Mouse (Mus musculus) embryo, embryonic 10 days (tissue): ENCODE measurements around the gene Rint1.
A peak's percentile ranks its signal among the peaks of the same experiment; 100 is the strongest.

Experiments used
- DNase-seq: peaks from one replicate; pipeline ENCODE4 v3.0.0-alpha.2; 2015; ENCODE audit warnings: low spot score

The Rint1 gene

DNA sequence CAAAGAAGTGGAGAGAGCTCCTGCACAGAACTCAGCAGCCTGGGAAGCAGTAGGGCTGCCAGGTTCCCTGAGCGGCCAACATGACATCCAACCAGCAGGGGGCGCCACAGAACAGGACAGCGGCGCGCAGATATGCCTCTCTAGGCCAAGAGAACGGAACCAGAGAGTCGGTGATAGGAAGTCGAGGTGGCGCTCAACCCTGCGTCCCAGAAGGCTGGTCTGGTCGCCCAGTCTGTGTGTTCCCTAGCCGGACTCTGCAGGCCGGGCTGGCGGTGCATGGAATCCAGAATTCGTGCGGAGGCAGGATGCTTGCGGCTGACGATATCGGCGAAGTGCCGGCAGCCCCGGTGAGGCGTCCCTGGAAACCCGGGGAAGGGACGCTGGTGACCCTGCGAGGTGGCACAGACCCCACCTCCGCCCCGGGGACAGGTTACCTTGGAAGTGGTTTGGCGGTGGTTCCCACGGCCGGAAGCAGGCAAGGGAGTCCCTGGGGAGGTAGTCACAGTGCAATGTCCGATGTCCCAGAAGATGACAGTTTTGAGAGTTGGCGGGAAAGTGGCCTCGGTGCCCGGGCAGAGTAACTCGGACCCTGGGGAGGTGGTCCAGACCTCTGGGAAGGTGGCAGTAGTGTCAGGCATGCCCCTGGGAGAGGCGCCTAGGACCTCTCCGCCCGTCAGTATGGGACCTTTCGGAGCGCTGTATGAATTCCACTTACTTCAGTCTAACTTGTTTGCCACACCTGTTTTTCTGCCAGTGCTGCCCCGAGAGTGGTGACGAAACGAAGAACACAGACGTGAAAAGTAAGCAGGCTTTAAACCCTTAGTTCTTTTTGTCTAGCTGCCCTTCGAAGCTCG, at the start of gene Rint1:
Gene Rint1 (plus strand): TSS at position 176 of the 854 bp plus-strand sequence.
- peak; percentile 97 for DNase-seq

GRCm38 (mm10) chr5:23743261-23743660, 44.2 kb upstream of the Rint1 start:
- no peak for DNase-seq

DNA sequence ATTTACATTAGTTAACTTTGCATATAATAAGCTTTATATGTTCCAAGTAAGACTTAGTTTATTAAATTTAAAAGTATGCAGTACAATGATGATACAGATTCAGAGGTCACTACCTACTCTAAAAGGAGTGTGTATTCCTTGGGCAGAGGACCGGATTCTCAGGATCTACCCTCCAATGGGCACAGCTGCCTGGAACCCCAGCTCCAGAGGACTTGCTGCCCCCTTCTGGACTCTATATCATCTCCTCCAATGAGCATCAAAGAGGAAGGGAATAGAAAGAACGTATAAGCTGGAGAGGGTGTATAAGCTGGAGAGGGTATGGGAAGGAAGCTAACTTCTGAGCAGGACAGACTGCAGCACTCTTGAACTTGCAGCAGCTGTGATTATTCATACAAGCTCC, 37.6 kb upstream of the Rint1 start:
- no peak for DNase-seq

GRCm38 (mm10) chr5:23755591-23755990, 31.9 kb upstream of the Rint1 start:
- DNase-seq = no peak

DNA sequence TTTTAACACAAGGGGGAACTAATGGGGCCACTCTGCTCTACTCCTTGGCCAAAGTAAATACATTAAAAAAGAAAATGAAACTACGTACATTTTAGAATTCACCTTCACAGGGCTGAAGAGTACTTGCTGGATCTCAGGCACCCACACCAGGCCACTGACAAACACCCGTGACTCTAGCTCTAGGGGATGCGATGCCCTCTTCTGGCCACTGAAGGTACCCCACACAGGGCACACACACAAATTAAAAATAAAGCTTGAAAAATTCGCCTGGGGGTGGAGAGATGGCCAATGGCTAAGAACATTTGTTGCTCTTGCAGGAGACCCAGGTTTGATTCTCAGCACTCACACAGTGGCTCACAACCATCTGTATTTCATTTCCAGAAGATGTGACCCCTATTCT, 31.1 kb upstream of the Rint1 start:
- no peak for DNase-seq

- peak; percentile 51 for DNase-seq
These were observed 28.9 kb upstream of the Rint1 start for GRCm38 (mm10) chr5:23758633-23759032.

GRCm38 (mm10) chr5:23762531-23762930, 25.0 kb upstream of the Rint1 start:
- DNase-seq = no peak

DNA sequence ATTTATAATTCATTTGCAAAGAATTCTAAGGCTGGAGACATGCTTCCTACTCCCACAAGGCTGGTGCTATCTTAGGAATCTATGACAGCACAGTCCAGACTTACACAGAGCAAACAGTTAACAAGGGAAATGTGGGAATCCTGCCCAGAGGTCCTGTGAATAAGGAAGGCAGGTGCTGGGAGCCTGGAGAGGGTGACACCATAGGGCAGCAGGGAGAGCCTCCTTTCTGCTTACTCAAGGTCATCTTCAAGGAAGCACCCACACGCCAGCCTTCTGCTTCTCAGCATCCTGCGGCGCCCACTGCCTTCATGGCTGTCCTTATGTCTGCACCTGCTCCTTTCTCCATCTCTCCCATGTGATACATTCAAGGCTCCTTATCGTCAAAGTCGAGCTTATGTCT, 23.0 kb upstream of the Rint1 start:
- no peak for DNase-seq

DNA sequence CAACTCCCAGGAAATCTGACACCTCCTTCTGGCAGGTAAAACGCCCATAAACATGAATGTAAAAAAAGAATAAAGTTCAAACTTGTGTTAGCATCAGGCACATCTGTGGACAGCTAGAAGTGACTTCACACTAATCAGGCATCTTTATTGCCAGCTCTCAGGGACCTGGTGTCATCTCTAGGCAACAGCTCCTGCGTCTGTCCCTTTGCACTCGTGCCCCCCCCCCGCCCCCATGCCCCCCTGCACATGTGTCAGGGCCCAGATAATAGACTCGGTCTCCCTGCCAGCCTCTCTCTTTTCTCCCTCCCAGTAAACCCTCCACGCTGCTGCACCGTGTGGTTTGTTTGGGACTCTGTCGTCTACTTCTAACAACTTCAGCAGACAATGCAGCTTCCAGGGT, 16.4 kb upstream of the Rint1 start:
- no peak for DNase-seq

GRCm38 (mm10) chr5:23774186-23774585, 13.3 kb upstream of the Rint1 start:
- DNase-seq = no peak

DNA sequence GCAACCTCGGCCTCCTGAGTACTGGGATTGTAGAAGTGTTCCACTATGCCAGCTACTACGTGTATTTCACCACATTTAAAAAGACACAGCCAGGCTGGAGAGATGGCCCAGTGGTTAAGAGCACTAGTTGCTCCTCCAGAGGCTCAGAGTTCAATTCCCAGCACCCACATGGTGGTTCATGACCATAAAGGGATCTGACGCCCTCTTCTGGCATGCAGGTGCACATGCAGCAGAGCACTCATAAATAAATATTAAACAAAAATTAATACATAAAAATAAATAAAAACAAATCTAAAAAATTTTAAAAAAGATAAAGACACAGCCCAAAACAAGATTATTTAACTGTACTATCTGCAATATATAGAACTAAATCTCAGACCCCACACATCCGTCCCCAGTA, 7.0 kb upstream of the Rint1 start:
- DNase-seq = no peak

- no peak for DNase-seq
These were observed 6.3 kb upstream of the Rint1 start for GRCm38 (mm10) chr5:23781172-23781571.

GRCm38 (mm10) chr5:23782051-23782810, 5.3 kb upstream of the Rint1 start:
- DNase-seq = no peak

DNA sequence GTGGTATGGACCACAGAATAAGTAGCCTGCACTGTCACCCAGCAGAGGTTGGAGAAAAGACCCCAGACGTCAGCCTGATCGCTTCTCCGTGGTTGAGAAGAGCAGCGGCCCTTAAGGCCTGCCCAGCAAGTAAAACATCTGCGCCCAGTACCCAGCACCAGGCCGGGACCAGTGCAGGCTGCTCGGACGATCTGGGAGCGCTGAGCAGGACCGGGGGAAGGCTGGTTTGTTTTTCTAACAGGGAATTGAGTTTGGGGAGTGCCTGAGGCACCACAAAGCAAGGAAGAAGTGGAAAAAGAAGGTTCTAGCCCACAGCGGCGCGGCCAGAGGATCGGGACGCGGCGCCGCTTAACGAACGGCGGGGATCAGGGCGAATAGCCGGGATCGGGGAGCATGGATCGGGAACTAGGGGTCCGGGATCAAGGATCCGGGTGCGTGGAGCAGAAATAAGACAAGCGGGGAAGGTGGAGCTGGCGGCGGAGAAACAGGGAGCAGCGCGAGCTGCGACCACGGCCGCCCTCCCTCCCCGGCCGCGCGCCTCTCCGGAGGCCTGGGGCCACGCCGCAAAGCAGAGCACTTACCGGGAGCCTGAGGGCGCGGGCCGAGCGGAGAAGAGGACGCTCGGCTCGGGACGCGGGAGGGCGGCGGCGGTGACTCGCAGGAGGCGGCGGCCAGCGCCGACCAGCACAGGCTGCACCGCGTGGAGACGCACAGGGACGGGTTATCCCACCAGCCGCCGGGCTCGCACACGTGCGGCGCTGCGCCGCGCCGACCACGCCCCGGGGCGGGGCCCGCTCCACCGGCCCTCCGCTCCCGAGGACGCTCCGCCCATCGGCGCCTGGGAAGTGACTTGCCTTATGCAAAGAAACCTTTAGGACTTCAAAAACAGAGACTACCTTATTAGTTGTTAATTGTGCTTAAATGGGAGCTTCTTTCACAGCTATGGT, 4.3 kb upstream of the Rint1 start, which contains the start of gene Pus7:
Gene Pus7 (minus strand): TSS at position 781 of the 947 bp plus-strand sequence.
- peak; percentile 90 for DNase-seq

- no peak for DNase-seq
These were observed 899 bp downstream of the Rint1 start for GRCm38 (mm10) chr5:23788390-23788830.

- DNase-seq = no peak
These were observed 1.6 kb downstream of the Rint1 start for GRCm38 (mm10) chr5:23789078-23789612.

- DNase-seq = no peak
These were observed 5.2 kb downstream of the Rint1 start for GRCm38 (mm10) chr5:23792726-23793125.

- no peak for DNase-seq
These were observed 27.3 kb downstream of the Rint1 start for GRCm38 (mm10) chr5:23814841-23815240.

- no peak for DNase-seq
These were observed 29.2 kb downstream of the Rint1 start for GRCm38 (mm10) chr5:23816681-23817080.

GRCm38 (mm10) chr5:23822306-23822705, 34.8 kb downstream of the Rint1 start:
- DNase-seq = no peak

- no peak for DNase-seq
These were observed 36.7 kb downstream of the Rint1 start for GRCm38 (mm10) chr5:23824171-23824733.
